Mouse (Mus musculus) bone marrow, adult 2 months (tissue): ENCODE measurements around the gene Plod2. TPM values are rescaled to one million over a fixed set of nuclear protein-coding genes. Genes with fewer than 3 reads are reported as not detected.

Source experiments
- H3K27ac ChIP-seq: fragments of 200-500 bp; 2 replicates; pipeline ENCODE4 v1.5.1; 2012; ENCODE audit warnings: low read depth, mild to moderate bottlenecking, control low read depth, inconsistent platforms, low read length; ENCODE audit not compliant: control insufficient read depth, poor library complexity, insufficient read depth
- H3K4me1 ChIP-seq: fragments of 200-500 bp; 2 replicates; pipeline ENCODE4 v1.6.1; 2011; ENCODE audit warnings: low read length; ENCODE audit not compliant: control insufficient read depth, insufficient read depth
- H3K4me3 ChIP-seq: fragments of 200-500 bp; replicated peaks from 2 replicates; pipeline ENCODE3; 2011; ENCODE audit warnings: mild to moderate bottlenecking, low read depth, low read length, control low read depth; ENCODE audit not compliant: control insufficient read depth
- CTCF ChIP-seq: fragments of 200-500 bp; IDR thresholded peaks from 2 replicates; pipeline ENCODE4 v1.5.1; 2011; ENCODE audit warnings: low read length, control low read depth; ENCODE audit not compliant: control insufficient read depth, insufficient read depth
- POLR2A ChIP-seq: fragments of 200-500 bp; IDR thresholded peaks from 2 replicates; pipeline ENCODE4 v1.6.1; 2011; ENCODE audit warnings: low read depth, mild to moderate bottlenecking, control low read depth, low read length, borderline replicate concordance; ENCODE audit not compliant: control insufficient read depth
- WGBS: fragments of 180-500 bp; shearing (Covaris S2); methylation state at CpG from one replicate; pipeline ENCODE4 v1.1.7; 2018; 5-methylcytosine and 5-hydroxymethylcytosine counted together
- polyA plus RNA-seq: library from polyadenylated mRNA; stranded (reverse); fragments of >200 nt; gene quantifications from 2 replicates; pipeline ENCODE4 v1.2.4, GENCODE M21; 2011; ENCODE audit warnings: low replicate concordance; ENCODE audit not compliant: missing spikeins, insufficient read depth, insufficient read length

The Plod2 gene
- polyA plus RNA-seq, 1 experiment: 3.3 TPM

DNA sequence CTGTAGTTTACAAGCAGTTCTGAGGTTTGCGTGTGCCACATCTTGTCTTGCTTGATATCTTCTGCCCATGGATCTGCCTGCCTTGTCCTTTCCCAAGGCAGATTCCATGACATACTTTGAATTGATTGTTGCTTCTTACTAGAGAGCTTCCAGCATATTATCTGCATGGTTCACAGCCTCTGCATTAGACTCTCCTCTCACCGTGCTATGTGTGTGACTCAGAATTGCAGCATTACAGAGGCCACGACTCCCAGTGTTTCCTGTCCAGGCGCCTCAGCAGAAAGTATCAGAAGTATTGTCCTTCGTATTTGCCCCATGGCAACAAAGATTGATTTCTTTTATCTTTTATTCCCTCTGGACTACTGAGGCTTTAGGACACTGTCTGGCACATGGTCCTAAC is 20.4 kb downstream of the Plod2 start:
- TF ChIP-seq CTCF (no peak), POLR2A (no peak)
- H3K4me3 ChIP-seq: no peak overlapping the region
- WGBS: 75% methylated on average over 5 of the region's 5 CpGs
- no peaks in the 10 kb centered on the region for H3K4me1 ChIP-seq
- no peak overlapping the region for H3K27ac ChIP-seq

DNA sequence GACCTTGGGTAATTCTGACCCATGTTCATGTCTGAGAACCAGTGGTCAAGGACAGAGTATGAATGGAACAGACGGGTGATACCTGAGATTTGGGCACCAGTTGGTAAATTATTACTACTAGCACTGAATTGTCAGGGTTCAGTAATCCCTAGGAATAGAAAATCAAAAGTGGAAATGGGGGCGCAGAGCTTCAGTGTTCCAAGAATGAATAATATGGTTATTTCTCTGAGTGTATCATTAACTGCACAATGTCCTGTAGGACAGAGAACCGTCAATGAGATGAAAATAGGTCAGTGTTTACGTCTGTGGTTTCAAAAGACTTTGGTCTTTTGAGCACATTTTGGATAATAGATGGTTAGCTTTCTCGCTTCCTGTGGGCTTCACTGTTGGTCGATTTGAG is 21.3 kb downstream of the Plod2 start:
- Histone ChIP-seq H3K4me1 (no peaks in the 10 kb centered on the region), H3K27ac (no peak overlapping the region), H3K4me3 (no peak overlapping the region)
- 74% methylated on average over 6 of the region's 6 CpGs for WGBS
- no peak for TF ChIP-seq POLR2A
- no peak for TF ChIP-seq CTCF

DNA sequence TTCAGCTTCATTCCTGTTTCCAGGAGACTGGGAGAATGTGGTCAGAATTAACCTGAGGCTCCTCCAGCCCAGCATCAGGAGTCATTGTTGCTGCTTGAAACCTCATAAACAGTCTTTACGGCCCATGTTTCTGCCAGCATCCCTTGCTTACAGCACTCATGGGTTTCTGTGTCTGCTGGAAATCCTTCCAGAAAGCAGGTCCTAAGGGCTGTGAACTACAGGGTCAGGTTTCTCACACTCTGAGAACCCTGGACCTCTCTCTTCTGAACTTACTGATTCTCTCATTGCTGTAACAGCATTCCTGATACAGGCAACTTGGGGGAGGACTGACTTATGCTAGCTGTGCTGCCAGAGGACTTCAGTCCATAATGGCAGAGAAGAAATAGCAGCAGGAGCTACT is 22.4 kb downstream of the Plod2 start:
- Histone ChIP-seq H3K4me1 (no peaks in the 10 kb centered on the region), H3K4me3 (no peak overlapping the region), H3K27ac (no peak overlapping the region)
- 94% methylated on average over 1 of the region's 1 CpGs for WGBS
- TF ChIP-seq CTCF (no peak), POLR2A (no peak)

DNA sequence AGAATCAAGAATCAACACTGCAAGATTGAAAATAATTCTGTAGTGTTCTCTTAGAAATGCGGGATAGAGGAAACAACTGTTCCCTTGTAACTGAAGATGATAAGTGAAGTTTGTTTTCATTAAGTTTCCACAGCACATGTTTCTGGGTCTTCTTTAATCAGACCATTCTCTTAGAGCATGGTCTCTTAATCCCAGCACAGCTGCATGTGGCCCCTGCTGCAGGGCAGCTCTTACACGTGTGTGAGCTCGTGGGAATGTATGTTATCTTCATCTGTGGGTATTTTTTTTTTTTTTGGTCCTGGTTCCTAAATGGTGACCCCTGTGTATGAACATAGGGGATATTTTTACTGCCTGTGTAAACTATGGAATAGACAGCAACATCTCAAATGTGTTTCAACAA is 24.2 kb downstream of the Plod2 start:
- TF ChIP-seq POLR2A (no peak), CTCF (no peak)
- H3K27ac ChIP-seq: no peak overlapping the region

DNA sequence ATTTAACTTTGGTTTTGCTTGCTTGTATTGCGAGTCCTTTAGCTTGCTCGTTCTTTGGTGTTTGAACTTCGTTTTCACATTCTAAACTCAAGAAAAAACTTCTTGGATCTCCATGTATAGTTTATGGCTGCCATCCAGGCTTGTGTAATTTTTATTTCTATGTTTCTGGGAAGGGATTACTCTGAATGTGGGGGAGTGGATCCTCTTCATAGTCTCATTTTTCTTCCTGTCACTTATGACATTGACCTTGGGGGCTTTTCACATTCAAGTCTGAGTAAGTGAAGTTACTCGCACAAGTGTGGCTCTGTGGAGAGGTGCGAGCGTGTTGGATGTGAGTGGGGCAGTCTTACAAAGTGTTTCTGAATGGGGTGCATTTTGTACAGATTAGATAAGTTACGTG is 25.5 kb downstream of the Plod2 start:
- H3K4me3 ChIP-seq: no peak overlapping the region
- H3K27ac ChIP-seq: no peak overlapping the region
- TF ChIP-seq POLR2A: no peak
- TF ChIP-seq CTCF: no peak
- 85% methylated on average over 7 of the region's 7 CpGs for WGBS
- H3K4me1 ChIP-seq: no peaks in the 10 kb centered on the region

More for the DNA sequence above, 24.2 kb downstream of the Plod2 start:
- 81% methylated on average over 3 of the region's 3 CpGs for WGBS
- Histone ChIP-seq H3K4me1 (no peaks in the 10 kb centered on the region), H3K4me3 (no peak overlapping the region)

DNA sequence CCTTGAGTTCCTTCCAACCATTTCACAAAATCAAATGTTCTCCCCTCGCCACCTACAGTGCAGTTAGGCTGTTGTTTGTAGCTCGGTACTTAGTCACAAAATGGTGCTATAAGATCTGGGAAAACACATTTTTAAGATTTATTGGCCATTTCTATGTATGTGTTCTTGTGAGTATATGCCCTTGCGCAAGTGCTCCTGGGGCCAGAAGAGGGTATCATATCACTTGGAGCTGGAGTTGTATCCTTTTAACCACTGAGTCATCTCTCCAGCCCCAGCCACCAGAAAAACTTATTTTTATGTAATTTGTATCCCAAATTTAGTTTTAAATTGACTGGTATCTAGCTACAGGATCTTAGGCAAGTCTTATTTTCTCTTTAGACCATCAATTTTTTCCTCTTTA is 26.8 kb downstream of the Plod2 start:
- H3K4me1 ChIP-seq: no peaks in the 10 kb centered on the region
- TF ChIP-seq POLR2A (no peak), CTCF (no peak)
- H3K27ac ChIP-seq: no peak overlapping the region
- WGBS: 84% methylated on average over 3 of the region's 3 CpGs
- no peak overlapping the region for H3K4me3 ChIP-seq

DNA sequence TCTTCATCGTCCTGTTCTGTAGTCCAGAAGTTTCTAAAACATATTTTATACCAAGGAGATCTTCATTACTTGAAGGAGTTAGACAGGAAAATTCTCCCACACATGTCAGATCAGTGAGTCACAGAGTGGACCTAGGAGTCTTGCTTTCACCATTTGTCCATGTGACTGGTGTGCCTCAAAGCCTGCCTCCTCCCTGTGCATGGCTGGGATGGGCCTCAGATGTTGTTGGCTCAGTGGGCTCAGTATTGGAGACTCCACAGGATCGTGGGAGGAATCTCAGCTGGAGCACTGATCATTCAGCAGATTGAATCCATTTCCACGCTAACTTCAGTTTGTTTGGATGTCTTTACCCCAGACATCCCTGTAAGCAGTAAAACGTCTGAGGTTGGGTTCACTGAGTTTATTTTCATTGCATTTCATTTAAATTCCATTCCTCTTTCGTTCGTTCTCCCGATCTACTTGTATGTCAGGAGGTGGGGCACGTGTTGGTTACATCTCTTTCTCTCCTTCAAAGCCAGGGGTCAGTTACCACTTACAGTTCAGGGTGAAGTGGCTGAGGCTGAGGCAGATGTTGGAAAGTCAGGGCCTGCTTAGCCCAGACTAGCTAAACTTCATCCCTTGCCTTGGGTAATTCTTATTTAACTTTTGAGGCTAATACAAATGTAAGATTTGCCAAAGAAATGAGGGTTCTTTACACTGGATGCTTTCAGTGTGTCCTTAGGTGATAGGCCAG is 30.5 kb downstream of the Plod2 start:
- H3K27ac ChIP-seq: no peak overlapping the region
- H3K4me3 ChIP-seq: no peak overlapping the region
- WGBS: 75% methylated on average over 8 of the region's 8 CpGs
- H3K4me1 ChIP-seq: no peaks in the 10 kb centered on the region
- TF ChIP-seq CTCF (no peak), POLR2A (no peak)

DNA sequence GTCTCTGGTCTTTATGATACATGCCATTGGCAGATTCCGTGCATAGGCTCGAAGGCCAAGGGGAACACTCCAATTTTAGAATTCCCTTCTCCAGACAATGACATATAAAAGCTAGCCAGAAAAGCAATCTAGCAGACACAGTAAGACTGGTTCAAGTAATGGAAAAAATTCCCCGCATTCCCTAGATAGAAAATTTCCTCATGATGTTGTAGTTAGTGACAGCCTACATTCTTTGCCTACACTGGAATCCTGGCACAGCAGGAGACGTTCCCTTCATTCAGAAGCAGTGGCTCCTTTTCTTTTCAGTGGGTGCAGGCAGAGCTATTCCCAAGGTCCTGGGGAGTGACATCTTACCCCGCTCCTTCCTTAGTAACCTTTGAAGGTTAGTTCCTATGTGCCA is 41.9 kb downstream of the Plod2 start:
- no peak overlapping the region for H3K27ac ChIP-seq
- H3K4me3 ChIP-seq: no peak overlapping the region
- TF ChIP-seq POLR2A: no peak
- TF ChIP-seq CTCF: no peak
- no peaks in the 10 kb centered on the region for H3K4me1 ChIP-seq
- whole genome bisulfite sequencing: 80% methylated on average over 5 of the region's 5 CpGs

DNA sequence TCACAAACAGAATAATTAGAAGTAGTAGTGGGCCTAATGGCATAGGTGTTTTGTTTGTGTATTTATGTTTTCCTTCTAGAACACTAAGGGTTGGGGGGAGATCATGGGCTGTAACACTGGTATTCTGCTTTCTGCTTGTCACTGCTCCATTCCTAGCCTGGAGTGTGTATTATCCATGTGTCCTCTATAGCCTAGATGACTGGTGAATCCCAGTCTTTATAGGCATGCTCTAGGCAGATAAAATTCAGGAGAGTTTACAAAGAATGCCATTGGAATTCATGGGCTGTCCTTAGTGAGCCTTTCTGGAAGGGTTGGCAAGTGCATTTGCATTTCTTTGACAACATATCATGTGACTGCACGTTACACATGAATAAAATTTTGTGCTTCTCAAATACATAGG is 44.0 kb downstream of the Plod2 start:
- H3K4me1 ChIP-seq: no peaks in the 10 kb centered on the region
- H3K27ac ChIP-seq: no peak overlapping the region
- TF ChIP-seq CTCF: no peak
- no peak for TF ChIP-seq POLR2A
- WGBS: 72% methylated on average over 1 of the region's 1 CpGs
- H3K4me3 ChIP-seq: no peak overlapping the region
